Mouse (Mus musculus) lung, postnatal 14 days (tissue): ENCODE results near the gene Hnrnpa0.
"Not testable (repeated sequence)": the region's sequence is repeated elsewhere in the genome, so short reads cannot be mapped to it uniquely, and the experiment has no call there.

Experiments used
- DNase-seq: peaks from one replicate; pipeline ENCODE4 v3.0.0; 2021

Gene Hnrnpa0

GRCm38 (mm10) chr13:58128396-58128767 is at the start of gene Hnrnpa0:
TSS of gene Hnrnpa0 (minus strand) at chr13:58128556.
- peak; percentile 96 for DNase-seq

- peak; percentile 99 for DNase-seq
These were observed 49.3 kb upstream of the Hnrnpa0 start for GRCm38 (mm10) chr13:58177511-58178208.

GRCm38 (mm10) chr13:58176105-58176504 is 47.7 kb upstream of the Hnrnpa0 start:
- DNase-seq = no peak

- DNase-seq = no peak
These were observed 39.8 kb upstream of the Hnrnpa0 start for GRCm38 (mm10) chr13:58168119-58168518.

- no peak for DNase-seq
These were observed 35.0 kb upstream of the Hnrnpa0 start for GRCm38 (mm10) chr13:58163343-58163742.

- no peak for DNase-seq
These were observed 32.4 kb upstream of the Hnrnpa0 start for GRCm38 (mm10) chr13:58160761-58161160.

GRCm38 (mm10) chr13:58158099-58158912 is 29.9 kb upstream of the Hnrnpa0 start:
- DNase-seq = peak; percentile 92

GRCm38 (mm10) chr13:58157447-58158098 is 29.2 kb upstream of the Hnrnpa0 start, which contains the start of gene Idnk:
TSS of gene Idnk (plus strand) at chr13:58157649.
- peak; percentile 93 for DNase-seq

- DNase-seq = no peak
These were observed 28.7 kb upstream of the Hnrnpa0 start for GRCm38 (mm10) chr13:58157036-58157435.

GRCm38 (mm10) chr13:58156031-58156430 is 27.7 kb upstream of the Hnrnpa0 start:
- DNase-seq = no peak

GRCm38 (mm10) chr13:58150442-58150841 is 22.1 kb upstream of the Hnrnpa0 start:
- no peak for DNase-seq

- DNase-seq = no peak
These were observed 21.3 kb upstream of the Hnrnpa0 start for GRCm38 (mm10) chr13:58149629-58150028.

- DNase-seq = no peak
These were observed 20.7 kb upstream of the Hnrnpa0 start for GRCm38 (mm10) chr13:58149033-58149558.

GRCm38 (mm10) chr13:58148256-58148831 is 20.0 kb upstream of the Hnrnpa0 start:
- DNase-seq = no peak

- no peak for DNase-seq
These were observed 19.4 kb upstream of the Hnrnpa0 start for GRCm38 (mm10) chr13:58147760-58148159.

- DNase-seq = not testable (repeated sequence)
These were observed 18.2 kb upstream of the Hnrnpa0 start for GRCm38 (mm10) chr13:58146603-58147002.

- DNase-seq = no peak
These were observed 3.3 kb upstream of the Hnrnpa0 start for GRCm38 (mm10) chr13:58131692-58132091.

GRCm38 (mm10) chr13:58129687-58130246 is 1.4 kb upstream of the Hnrnpa0 start:
- no peak for DNase-seq

- peak; percentile 95 for DNase-seq
These were observed 664 bp upstream of the Hnrnpa0 start for GRCm38 (mm10) chr13:58128768-58129671.

- DNase-seq = peak; percentile 57
These were observed 492 bp downstream of the Hnrnpa0 start for GRCm38 (mm10) chr13:58127766-58128361.
